Mouse (Mus musculus): ENCODE results near the gene Lim2. TPM values are rescaled to one million over a fixed set of nuclear protein-coding genes. Genes with fewer than 3 reads are reported as not detected.
"Not testable (repeated sequence)": the region's sequence is repeated elsewhere in the genome, so short reads cannot be mapped to it uniquely, and the experiment has no call there.

The Lim2 gene
- total RNA-seq (2021) = not detected

- intact Hi-C loops (cut with DNase I) = no loop called here
- no peak for DNase-seq (ENCODE audit: extremely low spot score in 1 of 2, low spot score in 2 of 2)
These were observed at the start of gene Lim2 for GRCm38 (mm10) chr7:43427406-43427805. Gene Lim2, plus strand, starts transcription at chr7:43427670.

- peak in 1 of 2 experiments; percentile 25 for DNase-seq (ENCODE audit: extremely low spot score in 1 of 2, low spot score in 2 of 2)
- intact Hi-C loops (cut with DNase I) = loop anchor here (5.0 kb wide), 1 partner anchor 96 kb away; no protein-coding TSS in a partner anchor
These were observed 49.2 kb upstream of the Lim2 start for GRCm38 (mm10) chr7:43378226-43378625.

- no peak for DNase-seq (ENCODE audit: extremely low spot score in 1 of 2, low spot score in 2 of 2)
- intact Hi-C loops (cut with DNase I) = no loop called here
These were observed 34.9 kb upstream of the Lim2 start for GRCm38 (mm10) chr7:43392349-43393121.

- intact Hi-C loops (cut with DNase I) = no loop called here
- DNase-seq (ENCODE audit: extremely low spot score in 1 of 2, low spot score in 2 of 2) = no peak
These were observed 28.0 kb upstream of the Lim2 start for GRCm38 (mm10) chr7:43399501-43399900.

GRCm38 (mm10) chr7:43402718-43403117 lies 24.8 kb upstream of the Lim2 start:
- intact Hi-C loops (cut with DNase I) = no loop called here

GRCm38 (mm10) chr7:43407573-43407972 lies 19.9 kb upstream of the Lim2 start:
- DNase-seq (ENCODE audit: extremely low spot score in 1 of 2, low spot score in 2 of 2) = no peak
- intact Hi-C loops (cut with DNase I) = no loop called here

More at GRCm38 (mm10) chr7:43402718-43403117, 24.8 kb upstream of the Lim2 start:
- no peak for DNase-seq (ENCODE audit: extremely low spot score in 1 of 2, low spot score in 2 of 2)

GRCm38 (mm10) chr7:43408131-43408553 lies 19.3 kb upstream of the Lim2 start, which contains the start of gene Siglecg:
Gene Siglecg, plus strand, starts transcription at chr7:43408204.
- DNase-seq (ENCODE audit: extremely low spot score in 1 of 2, low spot score in 2 of 2) = no peak
- intact Hi-C loops (cut with DNase I) = no loop called here

- intact Hi-C loops (cut with DNase I) = no loop called here
- DNase-seq (ENCODE audit: extremely low spot score in 1 of 2, low spot score in 2 of 2) = no peak
These were observed 18.4 kb upstream of the Lim2 start for GRCm38 (mm10) chr7:43409084-43409483.

- intact Hi-C loops (cut with DNase I); DNase-seq (ENCODE audit: extremely low spot score in 1 of 2, low spot score in 2 of 2): not testable (repeated sequence)
These were observed 15.7 kb upstream of the Lim2 start for GRCm38 (mm10) chr7:43411724-43412123.

GRCm38 (mm10) chr7:43417298-43417697 lies 10.2 kb upstream of the Lim2 start:
- no peak for DNase-seq (ENCODE audit: extremely low spot score in 1 of 2, low spot score in 2 of 2)
- intact Hi-C loops (cut with DNase I) = no loop called here

- intact Hi-C loops (cut with DNase I) = loop anchor here (1.0 kb wide), 1 partner anchor 72 kb away; no protein-coding TSS in a partner anchor
These were observed 4.4 kb upstream of the Lim2 start for GRCm38 (mm10) chr7:43422995-43423617.

GRCm38 (mm10) chr7:43423991-43424625 lies 3.4 kb upstream of the Lim2 start:
- no peak for DNase-seq (ENCODE audit: extremely low spot score in 1 of 2, low spot score in 2 of 2)
- intact Hi-C loops (cut with DNase I) = loop anchor here (1.0 kb wide), 1 partner anchor 71 kb away; no protein-coding TSS in a partner anchor

More at GRCm38 (mm10) chr7:43422995-43423617, 4.4 kb upstream of the Lim2 start:
- peak; percentile 62 to 84 for DNase-seq (ENCODE audit: extremely low spot score in 1 of 2, low spot score in 2 of 2)

- DNase-seq (ENCODE audit: extremely low spot score in 1 of 2, low spot score in 2 of 2) = no peak
- intact Hi-C loops (cut with DNase I) = no loop called here
These were observed 2.0 kb downstream of the Lim2 start for GRCm38 (mm10) chr7:43429500-43429899.

GRCm38 (mm10) chr7:43432891-43433290 lies 5.4 kb downstream of the Lim2 start:
- no peak for DNase-seq (ENCODE audit: extremely low spot score in 1 of 2, low spot score in 2 of 2)
- intact Hi-C loops (cut with DNase I) = no loop called here

GRCm38 (mm10) chr7:43434676-43435075 lies 7.2 kb downstream of the Lim2 start:
- intact Hi-C loops (cut with DNase I) = no loop called here

GRCm38 (mm10) chr7:43436341-43437255 lies 9.1 kb downstream of the Lim2 start, which contains the start of gene Nkg7:
Gene Nkg7, plus strand, starts transcription at chr7:43437073.
- no peak for DNase-seq (ENCODE audit: extremely low spot score in 1 of 2, low spot score in 2 of 2)
- intact Hi-C loops (cut with DNase I) = no loop called here

More at GRCm38 (mm10) chr7:43434676-43435075, 7.2 kb downstream of the Lim2 start:
- no peak for DNase-seq (ENCODE audit: extremely low spot score in 1 of 2, low spot score in 2 of 2)

GRCm38 (mm10) chr7:43438611-43439010 lies 11.1 kb downstream of the Lim2 start:
- intact Hi-C loops (cut with DNase I) = no loop called here
- no peak for DNase-seq (ENCODE audit: extremely low spot score in 1 of 2, low spot score in 2 of 2)

GRCm38 (mm10) chr7:43440482-43440881 lies 13.0 kb downstream of the Lim2 start, which contains the start of gene Cldnd2:
Gene Cldnd2, plus strand, starts transcription at chr7:43440782.
- no peak for DNase-seq (ENCODE audit: extremely low spot score in 1 of 2, low spot score in 2 of 2)
- intact Hi-C loops (cut with DNase I) = loop anchor here (10.0 kb wide), 1 partner anchor 126 kb away; the partner anchor contains the start of gene Zfp715

All from left cerebral cortex, postnatal 10 days (tissue).